Mouse (Mus musculus) spleen, adult 12 weeks (tissue): ENCODE results near the gene Prtn3.

ENCODE experiments used
- DNase-seq: peaks from one replicate; pipeline ENCODE4 v3.0.0; 2022; ENCODE audit warnings: low spot score

Gene Prtn3

GRCm38 (mm10) chr10:79928030-79928694 is 53.9 kb downstream of the Prtn3 start:
- DNase-seq = no peak

GRCm38 (mm10) chr10:79928907-79929701 is 54.8 kb downstream of the Prtn3 start:
- no peak for DNase-seq

- DNase-seq = no peak
Measured at GRCm38 (mm10) chr10:79929967-79930825, 55.9 kb downstream of the Prtn3 start.

DNA sequence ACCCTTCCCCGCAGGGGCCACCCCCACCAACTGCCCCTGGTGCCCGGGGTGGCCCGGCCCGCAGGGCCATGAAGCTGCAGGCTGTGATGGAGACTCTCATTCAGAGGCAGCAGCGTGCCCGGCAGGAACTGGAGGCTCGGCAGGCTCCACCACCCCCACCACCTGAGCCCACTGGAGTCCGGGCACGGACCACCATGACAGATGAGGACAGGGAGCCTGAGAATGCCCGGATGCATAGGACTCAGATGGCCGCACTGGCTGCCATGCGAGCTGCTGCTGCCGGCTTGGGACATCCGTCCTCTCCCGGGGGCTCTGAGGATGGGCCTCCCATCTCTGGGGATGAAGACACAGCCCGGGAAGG is 56.5 kb downstream of the Prtn3 start:
- no peak for DNase-seq

- DNase-seq = no peak
Measured at GRCm38 (mm10) chr10:79931797-79932196, 57.5 kb downstream of the Prtn3 start.

- DNase-seq = no peak
Measured at GRCm38 (mm10) chr10:79932736-79933135, 58.5 kb downstream of the Prtn3 start.
